Mouse (Mus musculus) lung, postnatal 0 days (tissue): Measurements from ENCODE around the gene Kdelr2. TPM values are rescaled to one million over a fixed set of nuclear protein-coding genes. Genes with fewer than 3 reads are reported as not detected.

Source experiments
- ATAC-seq: fragments of 200-750 bp; cut with Nextera tagmentation; 2 replicates; pipeline ENCODE4 v1.8.0; 2017; ENCODE audit warnings: moderate library complexity
- DNase-seq: peaks from one replicate; pipeline ENCODE4 v3.0.0-alpha.2; 2016; ENCODE audit warnings: low spot score
- H3K27ac ChIP-seq: fragments of 300-500 bp; sonication (generic); 2 replicates; pipeline ENCODE4 v1.5.1; 2014; ENCODE audit warnings: antibody characterized with exemption, mild to moderate bottlenecking, low read length, mixed read lengths
- H3K27me3 ChIP-seq: fragments of 300-500 bp; sonication (generic); replicated peaks from 2 replicates; pipeline ENCODE4 v1.6.1; 2014; ENCODE audit warnings: low read length, mixed read lengths; ENCODE audit not compliant: insufficient read depth
- H3K36me3 ChIP-seq: fragments of 300-500 bp; sonication (generic); 2 replicates; pipeline ENCODE4 v1.6.1; 2014; ENCODE audit warnings: low read length, mixed read lengths; ENCODE audit not compliant: insufficient read depth
- H3K4me1 ChIP-seq: fragments of 300-500 bp; sonication (generic); 2 replicates; pipeline ENCODE4 v1.6.1; 2014; ENCODE audit warnings: antibody characterized with exemption, low read depth, low read length, mixed read lengths; ENCODE audit not compliant: insufficient read depth
- H3K4me2 ChIP-seq: fragments of 300-500 bp; sonication (generic); replicated peaks from 2 replicates; pipeline ENCODE4 v1.6.1; 2014; ENCODE audit warnings: low read depth, mild to moderate bottlenecking, low read length, moderate library complexity, mixed read lengths
- H3K4me3 ChIP-seq: fragments of 300-500 bp; sonication (generic); 2 replicates; pipeline ENCODE4 v1.5.1; 2014; ENCODE audit warnings: low read depth, low read length
- H3K9ac ChIP-seq: fragments of 300-500 bp; sonication (generic); replicated peaks from 2 replicates; pipeline ENCODE4 v1.6.1; 2014; ENCODE audit warnings: low read depth, mild to moderate bottlenecking
- H3K9me3 ChIP-seq: fragments of 300-500 bp; sonication (generic); 2 replicates; pipeline ENCODE4 v1.6.1; 2016; ENCODE audit warnings: low read length, mixed read lengths
- CTCF ChIP-seq: IDR thresholded peaks from 2 replicates; pipeline ENCODE4 v1.5.1; 2016; ENCODE audit warnings: antibody characterized with exemption, mild to moderate bottlenecking
- EP300 ChIP-seq: IDR thresholded peaks from 2 replicates; pipeline ENCODE4 v1.6.1; 2016; ENCODE audit warnings: antibody characterized with exemption, mild to moderate bottlenecking, control low read depth
- WGBS: fragments of 180-500 bp; shearing (Covaris S2); extraction: QIAGEN DNeasy Blood & Tissue Kit; methylation state at CpG from one replicate; pipeline ENCODE4 v1.1.7; 2014; 5-methylcytosine and 5-hydroxymethylcytosine counted together
- polyA plus RNA-seq: library from polyadenylated mRNA; unstranded; fragments of >200 nt; fragmentation: Nextera tagmentation; extraction: Ambion mirVana; gene quantifications from 2 replicates; pipeline ENCODE4 v1.2.1, GENCODE M21; 2015

Gene Kdelr2
- polyA plus RNA-seq, 1 experiment from 2014 or later, result 242 TPM

DNA sequence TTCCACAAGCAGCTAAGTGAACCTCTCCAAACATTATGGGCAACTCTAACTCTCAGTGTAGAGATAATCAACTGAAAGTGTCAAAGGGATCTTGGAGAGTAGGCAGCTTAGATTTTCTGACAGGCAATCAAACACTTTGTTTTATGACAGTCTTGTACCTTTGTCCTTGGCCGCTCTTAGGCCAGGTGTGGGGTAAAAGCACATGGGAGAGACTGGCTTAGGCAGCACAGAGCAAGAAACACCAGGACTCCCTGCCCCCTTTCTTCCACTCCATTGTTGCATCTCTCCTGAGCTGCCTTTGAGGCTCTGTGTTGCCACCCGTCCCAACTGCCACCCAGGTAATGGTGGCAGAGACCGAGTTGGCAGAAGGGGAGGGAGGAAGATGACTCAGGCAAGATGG, 37.7 kb downstream of the Kdelr2 start:
- no peak for TF ChIP-seq CTCF
- no peak for TF ChIP-seq EP300
- DNase-seq, result no peak
- H3K36me3 ChIP-seq, result no peaks in the 10 kb centered on the region
- no peak for ATAC-seq
- no peak overlapping the region for H3K4me3 ChIP-seq
- H3K4me2 ChIP-seq, result no peak overlapping the region
- no peak overlapping the region for H3K9ac ChIP-seq
- no peak overlapping the region for H3K27ac ChIP-seq
- WGBS, result 71% methylated on average over 3 of the region's 3 CpGs
- H3K9me3 ChIP-seq, result no peaks in the 10 kb centered on the region
- no peaks in the 10 kb centered on the region for H3K4me1 ChIP-seq
- H3K27me3 ChIP-seq, result no peaks in the 10 kb centered on the region

DNA sequence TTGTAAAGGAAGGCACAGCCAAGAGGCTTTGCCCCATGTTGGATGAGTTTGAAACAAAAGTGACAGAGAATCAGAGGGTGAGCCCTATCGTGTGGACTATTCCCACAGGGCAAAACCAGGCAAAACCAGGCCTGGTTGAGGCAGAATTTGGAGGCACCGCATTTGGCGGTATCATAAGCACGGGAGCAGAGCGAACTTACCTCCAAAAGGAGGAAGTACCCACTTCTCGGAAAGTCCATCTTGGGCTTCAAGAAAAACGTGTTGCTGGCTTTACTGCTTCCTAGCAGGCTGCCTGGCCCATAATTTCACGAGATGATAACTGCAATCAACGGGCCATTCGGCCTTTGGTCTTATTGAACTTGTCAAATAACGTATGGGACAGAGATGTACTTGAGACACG, 38.1 kb downstream of the Kdelr2 start:
- ATAC-seq (no peak), DNase-seq (no peak)
- H3K36me3 ChIP-seq, result no peaks in the 10 kb centered on the region
- TF ChIP-seq CTCF (no peak), EP300 (no peak)
- H3K27ac ChIP-seq, result no peak overlapping the region
- H3K9ac ChIP-seq, result no peak overlapping the region
- H3K4me3 ChIP-seq, result no peak overlapping the region
- WGBS, result 79% methylated on average over 12 of the region's 12 CpGs
- H3K27me3 ChIP-seq, result no peaks in the 10 kb centered on the region
- H3K9me3 ChIP-seq, result no peaks in the 10 kb centered on the region
- H3K4me2 ChIP-seq, result no peak overlapping the region
- H3K4me1 ChIP-seq, result no peaks in the 10 kb centered on the region

DNA sequence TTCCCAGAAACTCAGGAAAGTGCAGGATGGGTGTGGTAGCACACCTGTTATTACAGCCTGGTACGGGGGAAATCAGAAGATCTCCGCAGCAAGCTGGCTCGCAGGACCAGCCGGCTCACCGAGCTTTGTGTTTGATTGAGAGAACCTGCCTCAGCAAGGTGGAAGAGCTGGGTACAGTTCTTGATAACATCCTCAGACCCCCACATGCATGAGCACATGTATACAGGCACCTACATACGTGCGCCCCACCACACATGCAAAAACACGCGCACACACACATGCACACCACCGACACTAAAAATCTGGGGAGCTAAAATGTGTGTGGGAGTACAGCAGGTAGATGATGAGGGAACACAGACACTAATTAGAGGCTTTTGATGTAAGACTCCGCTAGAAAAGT, 60.0 kb downstream of the Kdelr2 start:
- 83% methylated on average over 11 of the region's 11 CpGs for WGBS
- Histone ChIP-seq H3K4me1 (peaks cover 5% of the 10 kb centered on the region; the same call in 1 of the 2 replicates), H3K9me3 (no peaks in the 10 kb centered on the region), H3K4me2 (peak overlapping the region; percentile 84), H3K4me3 (peak overlapping the region; percentile 58; the same call in 1 of the 2 replicates), H3K36me3 (no peaks in the 10 kb centered on the region), H3K27me3 (no peaks in the 10 kb centered on the region), H3K27ac (no peak overlapping the region), H3K9ac (peak overlapping the region; percentile 52; the same call in 1 of the 2 replicates)
- DNase-seq (no peak), ATAC-seq (no peak)
- no peak for TF ChIP-seq EP300
- TF ChIP-seq CTCF, result no peak

DNA sequence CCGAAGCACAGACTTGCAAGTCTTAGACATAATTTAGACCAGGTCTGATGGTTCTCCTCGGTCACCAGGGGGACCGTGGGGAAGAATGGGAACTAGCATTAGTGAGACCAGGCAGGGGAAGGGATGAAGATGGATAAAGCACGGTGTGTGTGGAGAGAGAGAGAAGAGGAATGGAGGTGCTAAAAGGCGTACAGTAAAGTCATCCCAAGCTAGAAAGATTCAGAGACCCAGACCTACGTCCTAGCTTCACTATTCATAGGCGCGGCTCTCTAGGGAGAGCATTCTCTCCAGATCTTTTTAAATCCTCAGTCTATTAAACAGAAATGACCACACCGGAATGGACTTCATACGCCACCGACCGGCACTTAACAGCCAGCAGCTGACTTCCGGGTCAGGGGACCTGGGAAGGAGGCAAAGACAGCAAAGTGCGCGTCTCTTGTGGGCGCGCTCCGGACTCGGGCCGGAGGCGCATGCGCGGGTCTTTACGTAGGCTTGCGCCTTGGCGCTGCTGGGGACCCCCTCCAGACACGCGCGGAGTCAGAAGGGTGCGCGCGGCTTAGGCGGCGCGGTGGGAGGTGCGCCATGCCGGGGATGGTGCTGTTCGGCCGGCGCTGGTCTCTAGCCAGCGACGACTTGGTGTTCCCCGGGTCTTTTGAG, 60.6 kb downstream of the Kdelr2 start, which contains the start of gene Daglb:
TSS of gene Daglb (plus strand) at position 485 of the 657 bp plus-strand sequence.
- peak; percentile 93 for DNase-seq
- H3K9ac ChIP-seq, result peak within 1 kb of the TSS; percentile 52
- H3K36me3 ChIP-seq, result no peaks in the 10 kb centered on the region
- H3K9me3 ChIP-seq, result no peaks in the 10 kb centered on the region
- peak within 1 kb of the TSS; percentile 58 for H3K4me3 ChIP-seq
- H3K4me2 ChIP-seq, result peak within 1 kb of the TSS; percentile 84
- H3K4me1 ChIP-seq, result peaks cover 5% of the 10 kb centered on the region; the same call in 1 of the 2 replicates
- no peaks in the 10 kb centered on the region for H3K27me3 ChIP-seq
- 3% methylated on average over 43 of the region's 43 CpGs for WGBS
- ATAC-seq, result peak; percentile 98
- H3K27ac ChIP-seq, result 0 out of 2 replicates have a peak within 1 kb of the TSS, but pooled peaks have one; percentile 26
- TF ChIP-seq EP300, result no peak
- no peak for TF ChIP-seq CTCF

DNA sequence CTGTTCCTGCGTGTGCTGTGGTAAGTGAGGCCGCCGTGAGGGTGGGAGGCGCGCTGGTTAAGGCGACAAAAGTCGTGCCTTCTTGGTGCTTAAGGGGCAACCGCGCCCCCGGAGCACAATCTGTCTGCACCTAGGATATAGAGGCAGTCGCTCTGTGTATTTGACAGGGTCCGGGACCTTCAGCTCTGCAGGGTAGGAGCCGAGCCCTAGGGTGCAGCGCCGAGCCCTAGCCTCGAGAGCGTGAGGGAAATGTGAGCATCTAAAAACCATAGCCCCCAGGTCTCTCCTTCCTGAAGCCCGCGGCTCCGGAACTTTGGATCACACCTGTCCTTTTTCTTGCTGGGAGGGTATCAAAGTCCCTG, 61.1 kb downstream of the Kdelr2 start:
- peaks cover 5% of the 10 kb centered on the region; the same call in 1 of the 2 replicates for H3K4me1 ChIP-seq
- H3K4me2 ChIP-seq, result peak overlapping the region; percentile 84
- 0% methylated on average over 20 of the region's 20 CpGs for WGBS
- H3K9ac ChIP-seq, result peak overlapping the region; percentile 52
- no peaks in the 10 kb centered on the region for H3K9me3 ChIP-seq
- ATAC-seq, result peak; percentile 39
- H3K27ac ChIP-seq, result no peak overlapping the region
- DNase-seq, result no peak
- no peaks in the 10 kb centered on the region for H3K36me3 ChIP-seq
- TF ChIP-seq CTCF (no peak), EP300 (no peak)
- H3K4me3 ChIP-seq, result peak overlapping the region; percentile 58
- no peaks in the 10 kb centered on the region for H3K27me3 ChIP-seq

DNA sequence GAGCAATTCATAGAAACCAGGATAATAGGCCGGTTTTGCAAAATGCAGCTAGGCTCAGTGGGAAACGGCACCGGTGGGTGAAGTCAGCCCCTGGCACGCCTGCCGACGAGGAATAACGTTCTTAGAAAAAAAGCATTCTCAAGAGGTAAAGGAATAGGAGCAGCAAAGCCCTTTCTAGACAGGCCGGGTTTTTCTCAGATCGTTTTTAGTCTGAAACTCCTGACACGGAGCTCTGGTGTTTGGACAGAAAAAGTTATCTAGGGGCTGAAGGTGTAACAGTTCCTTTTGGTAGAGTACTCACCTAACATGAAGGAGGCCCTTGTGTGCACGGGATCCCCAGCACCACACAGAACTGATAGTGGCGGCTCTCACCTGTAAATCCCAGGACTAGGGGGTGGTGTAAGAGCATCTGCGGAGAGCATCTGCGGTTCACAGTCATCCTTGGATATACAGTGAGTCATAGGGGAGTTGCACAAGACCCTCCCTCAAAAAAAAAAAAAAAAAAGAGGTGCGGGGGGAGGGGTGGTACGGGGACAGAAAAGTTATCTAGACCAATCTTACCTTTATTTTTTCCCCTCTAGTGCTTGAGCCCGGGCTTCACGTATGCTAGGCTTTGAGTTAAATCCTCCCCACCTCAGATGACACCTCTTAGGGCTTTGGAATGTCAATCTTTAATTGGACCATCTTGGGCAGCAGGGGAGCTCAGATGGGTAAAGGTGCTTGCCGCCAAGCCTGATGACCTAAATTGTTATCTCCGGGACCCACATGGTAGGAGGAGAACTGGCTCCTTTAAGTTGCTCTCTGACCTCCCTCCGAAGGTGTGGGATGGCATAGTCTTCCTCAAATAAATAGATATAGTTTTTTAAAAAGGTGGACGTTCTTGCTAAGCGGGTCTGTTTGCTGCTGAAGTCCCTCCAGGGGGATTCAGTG, 61.8 kb downstream of the Kdelr2 start:
- Histone ChIP-seq H3K27ac (no peak overlapping the region), H3K9ac (peak overlapping the region; percentile 52), H3K36me3 (no peaks in the 10 kb centered on the region), H3K27me3 (no peaks in the 10 kb centered on the region), H3K4me3 (peak overlapping the region; percentile 58), H3K4me1 (peaks cover 5% of the 10 kb centered on the region; the same call in 1 of the 2 replicates), H3K9me3 (no peaks in the 10 kb centered on the region), H3K4me2 (peak overlapping the region; percentile 84)
- 25% methylated on average over 23 of the region's 23 CpGs for WGBS
- peak; percentile 27 for DNase-seq
- no peak for ATAC-seq
- TF ChIP-seq CTCF, result no peak
- no peak for TF ChIP-seq EP300
